Mouse (Mus musculus) forelimb bud, embryonic 11.5 days (tissue): ENCODE results near the gene Atp8b4.

ENCODE experiments used
- DNase-seq: peaks from one replicate; pipeline ENCODE4 v3.0.0-alpha.2; 2012; ENCODE audit warnings: low read depth, low spot score

Atp8b4 gene

DNA sequence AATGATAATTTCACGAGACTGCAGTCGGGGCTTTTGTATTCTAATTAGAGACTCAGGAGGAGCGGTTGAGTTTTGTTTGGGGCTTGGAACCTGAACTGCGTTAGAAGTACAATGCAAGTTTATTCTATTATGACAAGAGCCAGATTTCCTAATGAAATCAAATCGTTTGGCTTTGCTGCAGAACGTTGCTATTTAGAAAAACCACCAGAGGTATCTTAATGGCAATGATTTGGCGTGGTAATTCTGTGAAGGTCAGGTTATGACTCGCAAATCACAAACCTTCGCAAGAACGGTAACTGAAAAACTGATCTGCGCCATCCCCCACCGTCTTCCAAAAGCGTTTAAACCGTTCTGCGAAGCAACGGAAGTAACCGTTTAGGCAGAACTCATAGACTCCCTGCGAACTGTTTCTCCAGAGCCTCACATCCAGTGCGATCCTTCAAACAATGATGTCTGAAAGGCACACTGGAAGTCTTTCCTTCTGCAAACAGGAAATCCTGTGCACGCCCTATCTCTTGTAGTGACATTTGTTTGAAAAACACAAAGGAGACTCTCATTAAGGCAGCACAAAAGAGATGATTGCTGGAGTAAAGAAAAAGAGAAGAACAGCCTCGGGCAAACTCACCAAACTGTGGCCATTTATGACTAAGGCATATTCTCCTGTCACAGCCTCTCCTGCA is 139.2 kb downstream of the Atp8b4 start:
- no peak for DNase-seq

DNA sequence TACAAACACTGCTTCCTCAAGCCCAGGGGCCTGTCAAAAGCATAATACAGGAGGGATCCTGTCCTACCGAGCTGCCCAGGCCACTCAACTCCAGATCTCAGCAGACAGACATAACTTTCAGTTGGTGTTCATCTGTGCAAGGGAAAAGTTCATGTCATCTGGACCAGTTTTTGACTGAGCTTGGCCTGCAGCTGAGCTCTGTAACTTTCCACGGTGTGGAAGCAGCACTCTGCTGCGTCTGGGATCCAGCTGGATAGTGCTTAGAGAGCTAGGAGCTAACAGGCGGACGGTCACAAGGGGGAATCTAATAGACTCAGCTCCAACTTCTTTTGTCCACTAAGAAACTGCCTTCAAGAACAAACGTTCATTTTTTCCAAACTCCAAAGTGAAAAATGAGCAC is 139.8 kb downstream of the Atp8b4 start:
- no peak for DNase-seq

DNA sequence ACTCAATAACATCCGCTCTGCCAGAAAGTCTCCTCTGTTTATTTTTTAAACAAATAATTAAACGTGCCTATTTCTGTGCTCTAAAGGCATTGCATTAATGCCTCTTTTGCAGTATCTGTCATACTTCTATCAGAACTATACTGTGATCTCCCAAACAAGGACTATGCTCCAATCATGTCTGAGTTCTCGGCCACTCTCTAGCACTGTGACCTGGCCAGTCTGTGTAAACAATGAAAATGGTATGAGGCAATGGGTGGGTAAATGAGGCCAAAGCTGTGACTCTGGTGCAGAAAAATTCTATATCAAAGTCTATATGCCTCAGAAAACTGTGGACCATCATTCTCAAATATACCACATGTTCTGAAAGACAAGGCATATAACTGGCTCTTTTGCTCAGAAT is 140.5 kb downstream of the Atp8b4 start:
- no peak for DNase-seq

DNA sequence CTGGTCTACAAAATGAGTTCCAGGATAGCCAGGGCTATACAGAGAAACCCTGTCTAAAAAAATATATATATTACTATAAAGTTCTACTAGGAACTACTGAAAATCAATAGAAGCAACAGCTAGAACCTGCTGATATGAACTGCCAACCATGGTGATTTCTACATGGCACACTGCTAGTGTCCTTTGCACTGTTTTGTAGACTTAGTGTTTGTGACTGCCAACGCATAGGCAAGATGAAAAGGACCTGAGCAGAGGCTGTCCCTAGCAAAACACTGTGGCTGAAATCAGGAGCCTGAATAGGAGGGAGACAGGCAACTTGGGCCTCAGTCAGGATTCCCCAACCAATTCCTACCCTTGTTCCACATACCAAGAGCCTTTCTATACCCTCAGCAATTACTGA is 141.2 kb downstream of the Atp8b4 start:
- no peak for DNase-seq

DNA sequence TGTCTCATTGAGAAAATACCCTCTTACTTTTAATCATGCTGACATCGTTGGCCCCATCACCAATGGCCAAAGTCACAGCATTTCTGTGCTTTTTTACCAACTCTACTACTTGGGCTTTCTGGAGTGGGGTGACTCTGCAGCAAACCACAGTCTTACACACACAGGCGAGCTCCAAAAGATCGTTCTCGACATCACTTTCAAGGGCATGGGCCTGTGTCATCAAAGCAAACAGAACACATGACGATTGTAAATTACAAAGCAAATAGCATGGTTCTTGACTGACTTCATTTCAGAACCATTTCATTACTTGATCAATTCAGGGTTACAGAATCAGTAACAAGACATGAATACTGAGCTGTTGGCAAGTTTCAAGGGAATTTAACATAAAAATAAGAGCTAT is 141.7 kb downstream of the Atp8b4 start:
- DNase-seq = no peak

DNA sequence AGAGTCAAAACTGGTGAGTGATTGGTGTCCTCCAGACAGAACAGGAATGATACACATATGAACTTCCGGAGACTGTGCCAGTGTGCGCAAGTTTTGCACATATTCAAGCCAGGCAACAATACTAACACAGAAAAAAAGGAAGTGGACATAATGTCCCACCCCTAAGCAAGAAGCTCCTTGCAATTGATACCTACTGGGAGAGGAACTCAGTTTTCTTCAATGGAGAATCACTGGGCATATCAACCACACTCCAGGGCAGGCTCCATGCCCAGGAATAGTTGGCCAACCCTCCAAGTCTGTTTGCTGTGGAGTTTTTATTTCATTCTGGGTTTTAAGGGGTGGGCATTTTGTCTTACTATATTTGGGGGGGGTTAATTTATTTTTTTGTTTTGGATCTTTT is 145.2 kb downstream of the Atp8b4 start:
- no peak for DNase-seq

DNA sequence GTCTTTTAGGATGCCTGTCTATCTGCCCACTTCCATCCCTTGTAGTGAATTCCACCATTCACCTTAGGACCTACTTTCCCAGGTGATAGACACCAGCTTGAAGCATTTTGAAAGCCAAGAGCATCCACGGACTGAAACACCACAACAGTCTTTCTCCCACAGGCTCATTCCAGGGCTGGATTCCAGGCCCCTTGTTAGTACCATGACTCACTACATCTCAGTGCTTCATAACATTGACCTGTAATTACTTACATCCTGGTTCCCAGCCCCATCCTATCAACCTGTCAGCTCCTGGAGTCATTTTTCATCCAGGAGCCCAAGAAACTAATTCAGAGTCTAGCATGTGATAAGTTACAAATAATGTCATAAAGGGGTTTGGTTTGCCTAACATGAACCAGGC is 148.7 kb downstream of the Atp8b4 start:
- no peak for DNase-seq

DNA sequence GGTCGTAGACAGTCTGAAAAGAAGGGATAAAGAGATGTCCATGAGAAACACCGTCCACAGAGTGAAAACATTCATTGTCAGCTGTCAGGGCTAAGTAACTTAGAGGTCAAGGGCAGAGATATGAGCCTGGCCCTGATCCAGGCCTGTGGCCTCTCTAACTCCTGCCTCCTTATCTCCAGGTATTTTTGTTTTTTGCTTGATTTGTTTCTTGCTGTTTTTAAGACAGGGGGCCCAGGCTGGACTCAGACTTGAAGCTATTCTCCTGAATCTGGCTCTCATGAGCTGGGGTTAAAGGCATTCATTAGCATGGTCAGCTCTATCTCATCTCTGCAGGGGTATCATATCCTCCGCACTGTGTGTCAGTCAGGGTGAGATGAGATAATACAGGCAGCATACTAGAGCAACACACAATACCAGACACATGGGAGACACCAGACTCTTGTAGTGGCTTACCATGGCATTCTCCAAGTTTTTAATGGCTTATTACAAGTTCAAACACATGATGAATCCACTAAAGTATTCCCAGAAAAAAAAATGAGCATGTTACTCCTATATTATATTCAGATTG is 157.4 kb downstream of the Atp8b4 start:
- DNase-seq = no peak

DNA sequence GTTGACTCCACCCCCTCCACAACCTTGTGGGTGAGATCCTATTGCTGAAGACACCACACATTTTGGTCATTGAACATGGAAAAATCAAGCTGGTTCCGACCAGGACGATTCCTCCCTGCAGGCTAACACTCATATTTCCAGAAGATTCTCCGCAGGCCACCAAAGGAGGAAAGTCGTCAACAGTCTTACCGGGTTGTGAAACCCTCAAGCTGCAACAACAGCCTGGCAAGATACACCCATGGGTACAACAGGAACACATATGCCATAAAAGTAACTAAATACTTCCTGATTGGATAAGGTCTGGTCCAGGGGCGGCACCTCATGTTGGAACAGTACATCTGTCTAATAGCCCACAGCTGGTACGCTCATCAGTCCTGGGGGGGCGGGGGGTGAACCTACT is 159.0 kb downstream of the Atp8b4 start:
- DNase-seq = no peak

DNA sequence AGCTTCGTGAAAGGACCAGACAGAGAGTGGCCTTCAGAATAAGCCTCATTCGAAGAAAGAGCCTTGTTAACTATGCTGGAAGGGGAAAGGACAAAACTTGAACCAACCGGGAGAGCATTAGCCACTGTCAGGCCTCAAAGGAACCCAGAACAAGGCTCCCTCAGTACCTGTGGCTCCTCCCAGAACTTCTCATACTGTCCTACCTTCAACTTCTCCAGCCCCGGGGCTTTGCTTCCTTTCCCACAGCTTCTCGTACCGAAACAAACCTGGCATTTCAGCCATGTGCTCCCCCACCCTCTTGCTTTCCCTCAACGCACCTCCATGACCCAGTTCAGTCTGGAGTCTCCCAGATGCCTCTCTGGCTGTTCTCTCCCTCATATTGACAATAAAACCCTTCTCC is 160.3 kb downstream of the Atp8b4 start:
- DNase-seq = no peak

DNA sequence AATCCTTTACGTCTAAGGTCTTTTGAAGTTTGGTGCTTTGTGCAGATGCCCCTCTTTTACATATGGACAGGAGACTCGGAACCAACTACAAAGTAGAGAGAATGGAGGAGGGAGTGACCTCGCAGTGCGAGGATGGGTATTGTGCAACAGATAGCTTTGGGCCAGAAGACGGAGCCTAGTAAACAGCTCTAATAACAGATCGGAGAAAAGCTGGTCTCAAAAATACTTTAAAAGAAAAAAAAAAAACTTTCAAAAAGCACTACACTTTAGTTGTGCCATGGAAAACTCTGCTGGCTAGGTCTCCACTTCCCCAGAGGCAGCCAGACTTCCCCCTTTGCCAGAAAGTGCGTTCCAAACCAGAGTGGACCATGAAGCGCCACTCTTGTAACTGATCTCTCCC is 161.0 kb downstream of the Atp8b4 start:
- no peak for DNase-seq

DNA sequence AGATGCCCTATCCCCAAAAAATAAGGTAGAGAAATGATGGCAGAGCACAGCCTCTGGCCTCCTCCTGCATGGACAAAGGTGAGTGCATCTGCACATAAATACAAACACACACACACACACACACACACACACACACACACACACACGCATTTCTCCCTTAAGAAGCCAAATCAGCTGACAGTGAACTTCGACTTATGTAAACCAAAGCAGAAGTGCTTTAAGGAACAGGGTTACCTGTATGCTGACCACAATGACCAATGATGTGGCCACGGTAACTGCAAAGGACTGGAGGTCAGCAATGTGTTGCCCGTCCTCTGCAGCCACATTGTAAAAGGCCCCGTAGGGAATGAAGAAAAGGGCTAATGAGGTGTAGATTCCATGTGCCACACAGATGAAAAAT is 163.3 kb downstream of the Atp8b4 start:
- DNase-seq = no peak

DNA sequence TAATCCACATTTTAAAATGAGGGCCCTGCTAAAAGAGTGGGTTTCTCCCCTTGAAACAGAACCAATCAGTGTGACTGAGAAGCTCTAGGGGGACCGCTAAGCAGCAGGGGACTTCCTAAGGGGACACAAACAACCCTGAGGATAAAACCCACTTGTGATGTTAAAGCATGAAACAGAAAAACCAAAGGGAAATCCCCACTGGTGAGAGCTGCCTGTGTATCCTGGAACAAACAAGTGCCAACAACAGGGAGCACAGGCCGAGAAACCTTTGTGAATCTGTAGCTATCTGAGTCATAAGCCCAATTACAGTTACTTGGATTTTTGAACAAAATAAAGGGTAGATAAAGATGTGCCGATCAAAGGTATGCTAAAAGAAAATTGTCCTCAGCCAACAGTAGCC is 168.7 kb downstream of the Atp8b4 start:
- no peak for DNase-seq

DNA sequence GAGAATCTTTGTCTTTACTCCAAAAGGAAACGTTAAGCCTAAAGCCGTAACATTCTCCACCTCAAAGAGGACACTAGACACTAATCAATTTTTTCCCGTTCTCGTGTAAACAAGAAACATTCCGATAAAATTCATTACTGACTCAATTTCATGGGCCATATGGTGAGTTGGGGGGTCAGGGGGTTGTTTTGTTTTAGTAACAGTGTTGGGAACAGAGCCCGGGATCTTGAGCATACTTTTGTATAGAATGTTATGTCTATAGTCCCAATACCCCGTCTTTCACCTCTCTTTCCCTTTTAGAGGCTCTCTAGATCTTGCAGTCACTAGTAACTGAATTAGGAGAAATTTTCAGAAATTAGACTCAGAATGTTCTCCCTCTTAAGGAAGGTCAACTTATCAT is 177.3 kb downstream of the Atp8b4 start:
- no peak for DNase-seq

DNA sequence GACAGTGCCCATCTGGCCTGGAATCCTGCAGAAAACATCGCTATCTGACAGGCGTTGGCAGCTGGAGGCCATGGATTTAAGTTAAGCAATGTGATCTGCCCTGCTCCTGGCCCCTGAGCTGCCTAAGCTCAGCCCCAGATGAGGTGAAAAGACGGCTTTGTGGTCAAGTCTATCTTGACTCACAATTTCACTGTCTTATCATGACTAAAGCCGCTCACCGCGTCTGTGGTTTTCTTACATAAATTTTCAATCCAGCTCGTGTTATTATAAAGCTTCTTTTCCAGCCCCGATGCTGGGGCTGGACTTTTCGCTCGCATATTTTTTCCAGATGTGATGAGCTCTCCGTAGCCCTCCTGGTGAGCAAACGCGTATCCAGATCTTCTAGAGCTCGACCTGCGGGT is 177.8 kb downstream of the Atp8b4 start:
- DNase-seq = no peak

DNA sequence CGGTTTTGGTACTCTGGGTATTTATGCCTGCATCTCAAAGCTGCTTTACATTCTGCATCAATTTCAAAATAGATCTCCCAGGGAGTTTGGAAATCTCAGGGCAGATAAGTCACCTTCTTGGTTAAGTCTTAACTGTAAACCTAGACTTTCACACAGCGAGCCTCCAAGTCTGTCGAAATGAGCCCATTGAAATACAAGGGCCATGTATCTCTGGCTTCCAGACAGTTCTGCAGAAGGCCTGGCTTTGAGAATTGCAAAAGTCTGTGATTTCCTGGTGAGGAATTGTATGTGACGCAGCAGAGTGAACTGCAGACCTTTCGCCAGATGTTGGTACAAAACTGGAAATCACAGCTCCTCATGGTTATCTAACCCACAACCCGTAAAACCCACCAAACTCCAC is 182.4 kb downstream of the Atp8b4 start:
- DNase-seq = no peak

DNA sequence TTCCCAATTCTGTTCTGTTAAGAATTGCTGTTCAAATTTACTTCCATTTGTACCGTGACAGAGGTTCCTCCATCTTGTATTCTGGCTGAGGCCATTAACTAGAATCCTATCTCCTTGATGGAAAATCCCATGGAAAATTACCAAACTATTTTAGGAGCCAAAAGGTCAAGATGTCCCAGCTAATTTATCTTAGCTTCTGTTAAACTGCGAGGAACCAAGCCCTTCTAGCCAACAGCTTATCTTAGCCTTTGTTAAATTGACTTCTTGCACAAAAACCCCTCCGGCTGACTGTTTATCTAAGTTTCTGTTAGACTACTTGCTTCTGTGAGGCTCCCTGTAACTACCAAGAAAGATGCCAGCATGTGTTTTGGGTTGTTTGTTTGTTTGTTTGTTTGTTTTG is 183.5 kb downstream of the Atp8b4 start:
- DNase-seq = no peak

DNA sequence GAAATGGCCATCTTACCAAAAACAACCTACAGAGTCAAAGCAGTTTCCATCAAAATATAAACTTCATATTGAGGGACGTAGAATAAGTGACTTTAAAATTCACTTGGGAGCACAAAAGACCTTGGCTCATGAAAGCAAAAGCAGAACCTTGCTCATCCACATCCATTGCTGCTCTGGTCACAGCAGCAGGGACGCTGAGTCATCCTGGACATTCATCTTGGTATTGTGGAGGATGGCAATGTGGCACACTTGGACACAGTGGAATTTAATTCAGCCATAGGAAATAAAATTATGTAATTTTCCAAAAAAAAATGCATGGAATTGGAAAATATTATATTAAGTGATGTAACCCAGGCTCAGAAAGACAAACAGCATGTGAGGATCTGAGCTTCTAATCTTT is 184.1 kb downstream of the Atp8b4 start:
- no peak for DNase-seq

DNA sequence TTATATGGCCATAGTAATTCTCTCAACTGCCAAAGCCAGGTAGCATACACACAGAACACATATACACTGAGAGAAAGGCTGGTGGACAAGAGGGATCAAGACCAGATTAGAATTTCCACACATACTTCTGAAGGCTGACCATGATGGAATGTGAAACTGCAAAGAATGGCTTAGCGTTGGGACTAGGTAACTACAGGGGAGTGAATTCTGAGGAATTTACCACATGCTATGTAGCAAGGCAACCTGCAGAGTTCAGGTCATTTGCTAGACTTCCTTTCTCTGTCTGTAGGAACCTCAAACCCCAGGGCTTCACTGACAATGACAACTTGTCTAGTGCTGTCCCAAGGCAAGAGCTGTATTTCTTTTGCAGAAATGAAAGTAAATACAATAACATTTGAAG is 189.4 kb downstream of the Atp8b4 start:
- no peak for DNase-seq

DNA sequence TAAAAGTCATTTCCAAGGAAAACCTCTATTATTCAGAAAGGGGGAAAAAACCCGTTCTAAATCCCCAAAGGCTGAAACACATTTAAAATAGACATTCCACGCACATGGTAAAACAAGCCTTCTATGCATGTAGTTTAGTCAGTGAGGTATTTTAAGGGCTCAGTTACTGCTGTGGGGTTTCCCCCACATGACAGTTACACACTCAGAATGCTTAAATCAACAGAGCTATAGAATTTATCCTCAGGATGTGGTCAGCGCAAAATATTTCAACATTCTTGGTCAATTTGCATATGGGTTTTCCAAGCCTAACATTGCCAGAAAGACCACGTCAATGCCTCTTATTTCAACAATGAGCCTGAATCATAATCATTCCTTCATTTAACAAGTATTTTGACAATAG is 190.5 kb downstream of the Atp8b4 start:
- no peak for DNase-seq

DNA sequence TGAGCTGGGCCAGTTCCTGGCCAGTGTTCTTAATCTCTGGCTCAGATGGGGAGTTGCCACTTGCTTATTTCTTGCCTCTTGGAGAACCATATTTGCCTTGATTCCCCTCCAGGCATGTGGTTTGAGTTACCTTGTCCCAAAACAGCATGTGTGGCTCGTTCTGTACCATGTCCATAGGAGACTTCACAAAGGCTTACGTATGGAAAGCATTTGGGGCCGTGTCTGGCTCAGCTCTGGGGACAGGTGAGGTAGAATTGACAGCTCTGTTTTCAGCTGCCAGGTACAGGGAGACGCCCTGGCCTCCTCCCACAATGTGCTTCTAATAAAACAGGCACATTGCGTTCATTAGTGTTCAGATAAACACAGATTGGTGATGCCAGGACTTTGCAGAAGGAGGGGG is 195.9 kb downstream of the Atp8b4 start:
- peak; percentile 57 for DNase-seq

DNA sequence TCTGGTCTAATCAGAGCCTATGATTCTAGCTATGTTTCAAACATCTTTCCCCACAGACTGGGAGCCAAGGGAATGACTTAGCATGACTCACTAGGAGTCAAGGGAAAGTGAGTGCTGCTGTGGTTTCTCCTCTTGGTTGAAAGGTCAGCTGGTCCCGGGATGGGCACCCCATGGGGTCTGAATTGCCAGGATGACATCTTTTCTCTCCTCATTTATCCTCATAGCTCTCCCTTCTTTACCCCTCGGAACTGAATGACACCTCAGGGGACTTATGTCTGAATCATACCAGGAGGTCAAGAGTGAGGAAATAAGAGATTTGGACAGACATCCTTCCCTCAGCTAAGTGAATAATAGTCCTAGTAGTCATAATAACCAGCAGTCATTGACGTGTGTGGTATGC is 197.2 kb downstream of the Atp8b4 start:
- no peak for DNase-seq

DNA sequence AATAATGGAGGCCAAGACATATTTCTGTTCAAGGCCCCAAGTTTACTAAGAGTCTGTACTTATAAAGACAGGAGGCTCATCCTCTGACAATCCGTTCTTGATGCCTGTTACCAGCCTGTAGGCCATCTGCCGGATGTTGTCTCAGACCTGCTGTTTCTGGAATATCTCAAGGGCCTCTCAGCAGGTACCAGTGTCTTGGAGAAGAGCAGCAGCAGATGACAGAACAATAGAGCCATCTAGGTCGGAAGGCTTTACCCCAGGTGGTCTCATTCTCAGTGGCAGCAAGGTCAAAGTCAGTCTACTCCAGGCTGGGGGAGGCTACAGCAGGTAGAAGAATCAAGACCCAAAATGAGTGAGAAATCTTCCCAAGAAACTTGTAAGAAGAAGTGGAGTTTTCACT is 198.1 kb downstream of the Atp8b4 start:
- no peak for DNase-seq

DNA sequence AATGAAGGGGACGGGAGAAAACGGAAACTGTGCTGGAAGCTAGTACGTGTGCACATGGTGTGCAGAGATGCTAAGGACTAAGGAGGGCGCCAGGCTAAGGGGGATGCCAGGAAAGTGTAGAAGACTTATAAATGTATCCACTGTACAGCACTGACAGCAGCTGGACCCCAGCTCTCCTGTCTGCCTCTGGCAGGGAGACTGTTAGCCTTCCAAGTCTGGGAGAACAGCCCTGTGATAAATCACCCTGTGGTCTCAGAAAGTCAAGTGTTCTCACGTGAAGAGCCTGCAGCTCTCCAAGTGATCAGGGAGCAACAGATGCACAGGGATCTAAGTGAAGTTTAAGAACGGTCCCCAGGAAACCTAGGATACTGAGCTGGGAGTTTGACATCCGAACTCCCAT is 209.8 kb downstream of the Atp8b4 start:
- no peak for DNase-seq
